Mouse (Mus musculus) forebrain, embryonic 13.5 days (tissue): ENCODE measurements around the gene Tepp. TPM values are rescaled to one million over a fixed set of nuclear protein-coding genes. Genes with fewer than 3 reads are reported as not detected.

ENCODE experiments used
- ATAC-seq: fragments of 200-750 bp; cut with Nextera tagmentation; 2 replicates; pipeline ENCODE4 v1.8.0; 2017
- H3K27ac ChIP-seq: fragments of 300-500 bp; sonication (generic); 2 replicates; pipeline ENCODE4 v1.5.1; 2015; ENCODE audit warnings: inconsistent platforms, mild to moderate bottlenecking, moderate library complexity
- H3K27me3 ChIP-seq: fragments of 300-500 bp; sonication (generic); 2 replicates; pipeline ENCODE4 v1.6.1; 2015; ENCODE audit warnings: mild to moderate bottlenecking, inconsistent platforms
- H3K36me3 ChIP-seq: fragments of 300-500 bp; sonication (generic); 2 replicates; pipeline ENCODE4 v1.6.1; 2015; ENCODE audit warnings: mild to moderate bottlenecking, inconsistent platforms; ENCODE audit not compliant: poor library complexity, severe bottlenecking
- H3K4me1 ChIP-seq: fragments of 300-500 bp; sonication (generic); 2 replicates; pipeline ENCODE4 v1.6.1; 2015; ENCODE audit warnings: inconsistent platforms
- H3K4me2 ChIP-seq: fragments of 300-500 bp; sonication (generic); 2 replicates; pipeline ENCODE4 v1.6.1; 2015; ENCODE audit warnings: inconsistent platforms, mild to moderate bottlenecking, moderate library complexity
- H3K4me3 ChIP-seq: fragments of 300-500 bp; sonication (generic); 2 replicates; pipeline ENCODE4 v1.5.1; 2015; ENCODE audit warnings: mild to moderate bottlenecking, inconsistent platforms
- H3K9ac ChIP-seq: fragments of 300-500 bp; sonication (generic); 2 replicates; pipeline ENCODE4 v1.6.1; 2015; ENCODE audit warnings: mild to moderate bottlenecking, inconsistent platforms
- H3K9me3 ChIP-seq: fragments of 300-500 bp; sonication (generic); replicated peaks from 2 replicates; pipeline ENCODE4 v1.6.1; 2016; ENCODE audit warnings: inconsistent platforms
- WGBS: fragments of 180-500 bp; shearing (Covaris S2); methylation state at CpG from one replicate; pipeline ENCODE4 v1.1.7; 2015; 5-methylcytosine and 5-hydroxymethylcytosine counted together
- polyA plus RNA-seq: library from polyadenylated mRNA; unstranded; fragments of >200 nt; fragmentation: Nextera tagmentation; extraction: Ambion mirVana; gene quantifications from 2 replicates; pipeline ENCODE4 v1.2.1, GENCODE M21; 2015

Gene Tepp
- polyA plus RNA-seq, 1 experiment from 2014 or later: 0.39 TPM

DNA sequence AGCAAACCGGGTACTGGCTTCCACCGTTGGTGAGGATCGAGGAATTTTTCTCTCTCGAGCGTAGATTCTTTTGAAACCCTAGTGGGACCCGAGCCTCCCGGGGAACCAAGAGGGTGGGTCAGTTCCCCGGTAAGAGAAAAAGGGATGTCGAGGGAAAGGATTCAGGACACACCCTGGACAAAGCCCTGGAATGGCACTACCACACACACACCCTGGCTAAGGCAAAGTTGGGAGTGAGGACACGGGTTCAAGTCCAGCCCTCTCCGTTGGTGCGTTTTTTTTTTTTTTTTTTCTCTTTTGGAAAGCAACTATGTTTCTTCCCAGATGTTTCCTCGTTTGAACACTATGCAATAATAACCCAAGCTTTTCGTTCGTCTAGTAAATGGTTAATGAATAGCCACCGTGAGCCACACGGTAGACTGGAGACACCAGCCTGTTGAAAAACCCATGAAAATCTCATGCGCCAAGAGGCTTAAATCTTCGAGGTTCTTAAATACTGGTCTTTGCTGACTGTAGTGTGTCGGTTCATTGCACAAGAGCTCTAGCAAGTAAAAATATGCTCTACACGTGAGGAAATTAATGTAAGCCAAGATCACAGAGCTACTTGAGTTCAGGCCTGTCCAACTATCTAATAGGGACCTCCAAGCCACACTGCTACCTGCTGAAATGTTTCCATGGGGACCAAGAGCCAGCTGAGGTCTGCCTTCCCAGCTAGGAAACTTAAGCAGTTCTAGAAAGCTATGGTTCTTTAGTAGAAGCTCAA is 22.3 kb downstream of the Tepp start:
- H3K36me3 ChIP-seq: peaks cover 48% of the 10 kb centered on the region
- no peaks in the 10 kb centered on the region for H3K27me3 ChIP-seq
- H3K4me3 ChIP-seq: peak overlapping the region; percentile 62
- H3K9me3 ChIP-seq: no peaks in the 10 kb centered on the region
- peak overlapping the region; percentile 92 for H3K4me2 ChIP-seq
- WGBS: 29% methylated on average over 21 of the region's 21 CpGs
- H3K9ac ChIP-seq: peak overlapping the region; percentile 90
- peaks cover 28% of the 10 kb centered on the region for H3K4me1 ChIP-seq
- peak; percentile 25; the same call in 1 of the 2 replicates for ATAC-seq
- H3K27ac ChIP-seq: peak overlapping the region; percentile 93

DNA sequence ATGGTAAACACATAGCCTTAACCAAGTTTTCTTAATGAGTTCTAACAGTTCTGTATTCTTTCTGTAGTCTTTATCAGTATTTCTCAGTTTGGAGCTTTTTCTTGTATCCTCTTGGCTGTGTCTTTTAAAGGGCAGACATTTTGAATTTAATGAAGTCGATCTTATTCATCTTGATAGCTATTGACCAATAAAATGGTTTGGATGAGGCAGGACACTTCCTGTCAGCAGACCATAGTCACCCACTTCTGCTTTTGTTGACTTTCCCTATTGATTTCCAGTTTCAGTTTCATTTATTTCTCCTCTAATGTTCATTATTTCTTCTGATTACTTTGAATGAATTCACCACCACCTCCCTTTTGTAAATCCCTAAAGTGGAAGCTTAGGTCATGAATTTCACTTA is 25.3 kb downstream of the Tepp start:
- Histone ChIP-seq H3K4me2 (no peak overlapping the region), H3K9me3 (no peaks in the 10 kb centered on the region), H3K4me1 (peaks cover 11% of the 10 kb centered on the region), H3K36me3 (peaks cover 50% of the 10 kb centered on the region), H3K9ac (no peak overlapping the region), H3K27ac (no peak overlapping the region), H3K4me3 (no peak overlapping the region), H3K27me3 (no peaks in the 10 kb centered on the region)
- 95% methylated on average over 1 of the region's 1 CpGs for WGBS
- no peak for ATAC-seq

DNA sequence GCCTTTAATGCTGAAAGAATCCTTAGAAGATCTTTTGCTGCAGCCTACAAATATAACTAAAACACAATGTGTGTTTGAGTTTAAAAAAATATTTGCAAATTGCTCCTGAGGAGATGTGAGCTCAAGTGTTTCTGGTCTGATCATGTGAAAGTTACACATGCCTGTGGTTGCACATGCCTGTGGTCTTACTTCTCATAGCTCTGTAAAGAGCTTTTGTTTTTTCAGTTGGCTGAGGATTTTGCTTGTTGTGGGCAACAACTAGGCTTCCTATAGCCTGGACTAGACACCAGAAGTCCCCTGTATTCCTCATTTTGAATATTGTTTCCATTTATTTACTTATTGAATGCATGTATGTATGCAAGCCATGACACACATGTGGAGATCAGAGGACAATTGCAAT is 26.0 kb downstream of the Tepp start:
- Histone ChIP-seq H3K4me3 (no peak overlapping the region), H3K9ac (no peak overlapping the region), H3K27ac (no peak overlapping the region), H3K9me3 (no peaks in the 10 kb centered on the region), H3K4me2 (no peak overlapping the region), H3K36me3 (peaks cover 54% of the 10 kb centered on the region), H3K27me3 (no peaks in the 10 kb centered on the region), H3K4me1 (peaks cover 9% of the 10 kb centered on the region; the same call in 1 of the 2 replicates)
- no peak for ATAC-seq

DNA sequence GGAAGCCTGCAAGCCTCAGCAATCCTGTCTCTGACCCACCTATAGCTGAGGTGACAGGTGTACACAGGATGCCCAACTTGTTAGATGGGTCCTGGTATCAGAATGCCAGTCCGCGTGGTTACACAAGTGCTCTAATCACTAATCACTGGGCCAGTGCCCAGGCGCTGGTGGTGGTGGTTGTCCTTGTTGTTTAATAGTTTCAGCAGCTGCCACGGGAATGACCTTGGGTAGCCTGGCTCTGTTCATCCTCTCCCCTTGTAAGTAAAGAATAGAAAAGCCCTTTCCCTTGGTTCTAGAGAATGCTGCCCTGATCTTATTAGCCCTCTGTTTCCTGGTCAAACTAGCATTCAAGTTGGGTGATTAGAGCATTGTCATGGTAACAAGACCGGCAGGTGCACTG is 31.4 kb downstream of the Tepp start:
- Histone ChIP-seq H3K4me3 (no peak overlapping the region), H3K4me1 (peaks cover 7% of the 10 kb centered on the region; the same call in 1 of the 2 replicates), H3K4me2 (no peak overlapping the region), H3K27me3 (no peaks in the 10 kb centered on the region), H3K36me3 (peaks cover 68% of the 10 kb centered on the region), H3K27ac (no peak overlapping the region), H3K9me3 (no peaks in the 10 kb centered on the region), H3K9ac (no peak overlapping the region)
- ATAC-seq: no peak
- 50% methylated on average over 5 of the region's 5 CpGs for WGBS

DNA sequence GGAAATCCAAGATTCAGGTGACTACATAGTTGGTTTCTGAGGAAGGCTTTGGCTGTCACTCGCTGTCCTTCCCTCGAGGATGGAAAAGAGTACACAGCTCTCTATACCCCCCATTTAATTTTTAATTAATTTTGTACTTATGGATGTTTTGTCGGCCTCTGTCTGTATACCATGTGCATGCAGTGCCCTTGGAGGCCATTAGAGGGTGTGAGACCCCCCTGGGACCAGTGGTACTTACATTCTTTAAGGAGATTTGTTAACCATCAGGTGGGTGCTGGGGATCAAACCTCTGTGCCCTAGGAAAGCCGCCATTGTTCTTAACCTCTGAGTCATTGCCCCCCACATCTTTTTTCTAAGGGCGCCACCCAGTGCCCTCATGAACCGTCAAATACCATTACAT is 34.3 kb downstream of the Tepp start:
- Histone ChIP-seq H3K27ac (no peak overlapping the region), H3K27me3 (no peaks in the 10 kb centered on the region), H3K4me1 (peaks cover 24% of the 10 kb centered on the region), H3K4me3 (no peak overlapping the region), H3K9ac (no peak overlapping the region), H3K9me3 (no peaks in the 10 kb centered on the region), H3K4me2 (no peak overlapping the region), H3K36me3 (peaks cover 44% of the 10 kb centered on the region)
- WGBS: 73% methylated on average over 6 of the region's 6 CpGs
- ATAC-seq: no peak

DNA sequence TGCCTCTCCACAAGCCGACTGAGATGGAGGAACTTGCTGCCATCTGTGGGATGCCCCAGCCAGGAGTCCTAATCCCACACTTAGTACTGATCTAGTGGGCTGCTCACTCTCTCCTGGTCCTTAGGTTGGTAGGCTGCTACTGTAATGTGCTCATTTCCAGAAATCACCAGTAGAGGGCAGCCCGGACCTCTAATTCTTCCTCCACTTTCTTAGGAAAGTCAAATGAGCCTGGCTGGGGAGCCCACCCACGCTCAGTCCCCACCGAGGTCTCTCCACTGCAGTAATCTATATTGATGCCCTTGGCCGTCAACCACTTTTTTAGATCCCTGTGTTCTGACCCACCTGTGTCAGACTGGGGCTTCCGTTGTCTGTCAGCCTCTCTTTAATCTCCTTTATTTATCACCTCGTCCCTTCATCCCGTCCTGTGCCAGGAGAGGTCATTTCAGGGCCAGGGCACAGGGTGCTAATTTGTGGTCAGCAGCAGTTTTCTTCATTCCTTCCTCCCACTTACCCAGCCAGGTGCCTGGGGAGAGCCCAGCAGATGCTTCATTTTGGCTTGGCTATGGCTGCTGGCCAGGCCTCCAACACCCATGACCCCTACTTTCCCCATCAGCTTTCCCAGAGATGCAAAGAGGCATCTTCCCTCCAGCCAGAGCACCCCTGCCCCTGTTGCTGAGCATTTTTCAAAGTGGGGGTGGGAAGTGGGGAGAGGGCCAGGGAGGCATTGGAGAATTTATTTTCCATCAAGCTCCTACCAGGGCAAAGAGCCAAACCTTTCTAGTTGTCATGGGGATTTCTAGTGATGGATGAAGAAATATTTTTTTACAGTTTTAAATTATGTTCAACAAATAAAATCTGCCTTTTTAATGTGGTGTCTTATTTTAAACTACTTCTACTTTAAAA is 36.5 kb downstream of the Tepp start:
- peak; percentile 54 for ATAC-seq
- Histone ChIP-seq H3K4me3 (no peak overlapping the region), H3K27me3 (no peaks in the 10 kb centered on the region), H3K4me1 (peaks cover 32% of the 10 kb centered on the region), H3K9me3 (no peaks in the 10 kb centered on the region), H3K9ac (no peak overlapping the region), H3K4me2 (no peak overlapping the region), H3K36me3 (peaks cover 30% of the 10 kb centered on the region), H3K27ac (no peak overlapping the region)
- 34% methylated on average over 8 of the region's 8 CpGs for WGBS

DNA sequence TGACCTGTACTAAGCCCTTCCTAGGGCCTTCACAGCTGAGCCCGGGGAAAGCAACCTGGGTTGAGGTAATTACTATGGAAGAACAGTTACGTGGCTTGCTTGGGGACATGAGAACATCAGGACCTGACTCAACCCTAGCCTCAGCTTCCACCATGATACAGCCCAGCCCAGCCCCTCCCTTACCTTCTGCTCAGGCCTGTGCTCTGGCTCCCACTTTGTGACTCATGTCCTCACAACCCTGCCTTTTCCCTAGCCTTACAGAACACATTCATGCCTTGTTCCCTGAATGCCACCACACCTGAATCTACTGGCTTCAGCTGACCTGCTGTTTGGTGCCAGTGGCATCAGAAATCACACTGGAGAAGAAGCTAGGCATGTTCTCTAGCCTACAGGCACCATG is 38.0 kb downstream of the Tepp start:
- H3K9me3 ChIP-seq: no peaks in the 10 kb centered on the region
- peaks cover 34% of the 10 kb centered on the region for H3K4me1 ChIP-seq
- H3K9ac ChIP-seq: no peak overlapping the region
- ATAC-seq: no peak
- 85% methylated on average over 2 of the region's 2 CpGs for WGBS
- no peak overlapping the region; the same call in 1 of the 2 replicates for H3K27ac ChIP-seq
- no peak overlapping the region for H3K4me2 ChIP-seq
- H3K27me3 ChIP-seq: no peaks in the 10 kb centered on the region
- H3K4me3 ChIP-seq: no peak overlapping the region
- peaks cover 23% of the 10 kb centered on the region for H3K36me3 ChIP-seq

DNA sequence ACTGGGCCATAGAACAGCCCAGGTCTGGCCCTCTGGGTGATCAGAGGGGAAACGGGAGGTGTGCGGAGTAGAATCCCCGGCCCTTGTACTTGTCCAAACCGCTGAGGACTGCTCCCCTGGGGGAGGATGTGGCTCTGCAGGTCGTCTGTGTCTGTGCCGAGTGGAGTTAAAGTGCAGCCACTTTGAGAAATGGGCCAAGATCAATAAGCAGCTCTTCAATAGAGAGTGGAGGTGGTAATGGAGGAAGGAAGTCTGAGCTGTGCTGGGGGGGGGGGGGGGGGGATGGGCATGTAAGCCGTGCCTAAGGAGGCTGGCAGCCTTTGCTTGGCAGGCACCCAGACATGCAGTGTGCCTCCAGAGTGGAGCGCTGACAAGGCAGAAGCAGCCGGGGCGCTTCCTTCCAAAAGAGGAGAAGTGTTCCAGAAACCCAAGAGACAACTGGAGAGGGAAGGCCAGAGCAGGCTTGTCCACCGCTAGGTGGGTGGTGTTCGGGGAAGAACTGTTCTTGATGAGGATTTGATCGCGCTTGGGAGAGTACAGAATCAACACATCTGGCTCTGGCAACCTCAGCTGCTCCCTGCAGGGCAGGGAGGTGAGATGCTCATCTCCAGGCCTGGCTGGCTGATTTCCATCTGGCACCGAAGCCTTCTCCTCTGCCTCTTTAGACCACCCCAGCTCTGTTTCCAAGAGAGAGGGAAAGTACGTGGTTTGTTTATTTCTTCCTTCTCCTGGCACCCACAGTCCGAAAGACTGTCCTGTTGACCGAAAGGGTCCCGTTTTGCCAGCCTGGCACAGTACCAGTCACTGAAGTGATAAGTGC is 38.7 kb downstream of the Tepp start:
- H3K4me2 ChIP-seq: peak overlapping the region; percentile 38
- peak; percentile 14; the same call in 1 of the 2 replicates for ATAC-seq
- H3K4me1 ChIP-seq: peaks cover 41% of the 10 kb centered on the region
- no peaks in the 10 kb centered on the region for H3K27me3 ChIP-seq
- H3K27ac ChIP-seq: peak overlapping the region; percentile 40; the same call in 1 of the 2 replicates
- 54% methylated on average over 19 of the region's 19 CpGs for WGBS
- peaks cover 16% of the 10 kb centered on the region for H3K36me3 ChIP-seq
- H3K9me3 ChIP-seq: no peaks in the 10 kb centered on the region
- H3K4me3 ChIP-seq: no peak overlapping the region
- no peak overlapping the region for H3K9ac ChIP-seq

DNA sequence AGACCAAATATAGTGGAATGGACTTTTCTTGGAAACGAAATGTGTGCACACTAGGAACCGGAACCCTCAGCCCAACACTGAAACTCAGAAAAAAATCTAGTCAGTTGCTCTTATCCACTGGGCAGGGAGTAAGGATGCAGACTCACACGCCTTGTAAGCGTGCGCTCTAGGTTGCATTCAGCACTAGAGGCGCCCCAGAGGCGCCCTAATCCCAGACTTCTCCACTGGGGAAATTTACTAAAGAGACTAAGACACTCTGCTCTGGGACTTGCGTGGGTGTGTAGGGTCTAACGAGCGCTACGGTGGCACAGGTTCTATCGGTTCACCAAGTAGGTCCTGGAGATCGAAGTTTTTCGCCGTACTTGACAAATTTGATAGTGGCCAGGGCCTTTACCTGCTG is 41.1 kb downstream of the Tepp start:
- H3K27ac ChIP-seq: no peak overlapping the region
- H3K4me1 ChIP-seq: peaks cover 58% of the 10 kb centered on the region
- H3K9ac ChIP-seq: no peak overlapping the region

DNA sequence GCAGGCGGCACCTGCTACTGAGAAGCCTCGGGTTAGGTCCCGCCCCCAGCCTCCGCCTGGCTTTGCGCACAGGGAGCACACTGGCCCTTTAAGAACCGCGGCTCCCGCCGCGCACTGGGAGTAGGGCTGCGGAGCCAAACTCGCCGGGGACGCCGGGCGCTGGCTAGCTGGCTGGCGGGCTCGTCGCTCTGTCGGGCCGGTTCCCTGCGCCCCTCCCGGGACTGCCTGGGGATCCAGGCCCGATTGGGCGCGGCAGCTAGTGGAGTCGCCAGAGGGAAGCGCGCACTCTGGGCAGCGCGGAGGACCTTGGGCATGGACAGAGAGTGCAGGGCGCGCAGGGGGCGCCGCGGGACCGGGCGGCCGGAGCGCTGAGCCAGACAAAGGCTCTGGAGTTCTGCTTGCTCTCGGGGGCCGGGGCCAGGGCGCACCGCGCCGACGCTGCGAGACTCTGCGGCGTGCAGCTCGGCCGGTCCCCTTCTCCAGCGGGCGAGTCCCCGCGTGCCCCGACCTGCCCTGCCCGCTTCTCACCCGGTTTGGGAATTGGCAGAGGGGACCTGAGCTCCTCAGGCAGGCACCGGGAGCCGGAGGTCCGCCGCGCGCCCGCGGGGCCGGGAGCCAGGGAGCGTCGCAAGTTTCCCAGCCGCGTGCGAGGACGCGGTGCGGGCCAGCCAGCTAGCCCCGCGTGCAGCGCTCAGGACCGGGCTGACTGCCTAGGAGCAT is 41.9 kb downstream of the Tepp start, which contains the start of gene Mmp15:
Mmp15 (plus strand) TSS at position 118 of the 720 bp plus-strand sequence.
- peak within 1 kb of the TSS; percentile 89 for H3K27ac ChIP-seq
- H3K9me3 ChIP-seq: no peaks in the 10 kb centered on the region
- WGBS: under 1% methylated on average over 75 of the region's 80 CpGs
- H3K4me3 ChIP-seq: peak within 1 kb of the TSS; percentile 85
- H3K4me1 ChIP-seq: peaks cover 54% of the 10 kb centered on the region
- H3K4me2 ChIP-seq: peak within 1 kb of the TSS; percentile 94
- ATAC-seq: peak; percentile 77
- H3K9ac ChIP-seq: peak within 1 kb of the TSS; percentile 94
- no peaks in the 10 kb centered on the region for H3K36me3 ChIP-seq
- no peaks in the 10 kb centered on the region for H3K27me3 ChIP-seq

More for the DNA sequence above, 41.1 kb downstream of the Tepp start:
- Histone ChIP-seq H3K36me3 (no peaks in the 10 kb centered on the region), H3K9me3 (no peaks in the 10 kb centered on the region), H3K4me3 (peak overlapping the region; percentile 85), H3K27me3 (no peaks in the 10 kb centered on the region), H3K4me2 (peak overlapping the region; percentile 94)
- WGBS: 1% methylated on average over 15 of the region's 15 CpGs
- ATAC-seq: peak; percentile 20
